Mouse (Mus musculus): Measurements from ENCODE around the gene Gmppb.
"Not testable (repeated sequence)": the region's sequence is repeated elsewhere in the genome, so short reads cannot be mapped to it uniquely, and the experiment has no call there.

Gene Gmppb

DNA sequence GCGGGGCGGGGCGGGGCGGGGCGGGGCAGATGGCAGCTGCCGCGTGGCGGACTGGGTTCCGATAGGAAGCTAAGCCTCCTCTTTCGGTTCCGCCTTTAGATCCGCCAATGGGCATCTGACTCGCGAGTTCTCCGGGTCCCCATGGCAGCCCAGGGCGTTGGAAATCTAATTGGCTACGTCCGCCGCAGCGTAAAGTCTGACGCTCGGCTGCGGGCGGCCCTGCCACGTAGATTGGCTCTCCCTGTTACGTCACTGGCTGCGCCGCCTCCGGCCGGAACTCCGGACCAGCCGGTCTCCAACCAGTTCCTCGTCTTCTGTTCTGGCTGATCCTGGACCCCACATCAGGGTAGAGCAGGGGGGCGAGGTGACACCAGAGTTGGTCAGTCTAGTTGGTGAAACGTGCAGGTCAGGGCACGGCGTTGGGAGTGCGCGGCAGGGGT, at the start of gene Gmppb:
Gene Gmppb (plus strand): TSS at position 227 of the 440 bp plus-strand sequence.
- DNase-seq (ENCODE audit: low read depth) = peak; percentile 96

DNA sequence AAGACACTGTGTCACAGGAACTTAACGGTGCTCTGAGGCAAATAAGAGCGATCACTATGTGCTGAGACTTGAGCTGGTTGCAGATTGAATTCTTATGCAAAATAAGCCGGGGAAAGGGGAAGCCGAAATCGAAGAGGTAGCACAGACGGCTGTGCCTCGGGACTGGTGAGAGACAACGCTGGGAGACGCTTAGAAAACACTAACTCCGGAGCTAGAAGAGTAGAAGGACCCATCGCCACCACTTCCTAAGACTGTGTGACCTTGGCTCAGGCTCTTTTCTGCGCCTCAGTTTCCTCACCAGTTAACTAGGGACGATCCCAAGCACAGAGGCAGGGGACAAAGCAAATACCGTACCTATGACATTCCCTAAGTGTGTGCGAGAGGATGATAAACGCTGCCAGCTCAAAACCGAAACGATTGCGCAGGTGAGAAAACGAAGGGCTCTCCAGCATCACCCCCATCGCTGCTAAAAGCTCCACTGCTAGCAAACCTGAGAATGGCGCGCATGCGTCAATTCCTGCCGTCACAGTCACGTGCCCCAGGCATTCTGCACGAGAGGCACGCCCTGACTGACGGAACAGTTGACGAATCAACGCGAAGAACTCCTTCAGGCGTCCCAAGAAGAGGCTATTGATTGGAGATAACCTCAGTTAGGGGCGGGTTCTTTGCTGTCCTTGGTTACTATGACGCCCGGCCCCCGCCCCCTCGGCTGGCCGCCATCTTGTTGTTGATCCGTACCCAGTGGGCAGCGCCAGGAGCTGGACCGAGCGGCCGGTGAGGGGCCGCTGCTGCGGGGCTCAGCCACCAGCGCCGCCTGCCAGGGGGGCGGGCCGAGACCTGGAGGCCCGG, 46.9 kb upstream of the Gmppb start, which contains the start of gene Ip6k1:
Gene Ip6k1 (plus strand): TSS at position 580 of the 849 bp plus-strand sequence.
- peak; percentile 100 for DNase-seq (ENCODE audit: low read depth)

DNA sequence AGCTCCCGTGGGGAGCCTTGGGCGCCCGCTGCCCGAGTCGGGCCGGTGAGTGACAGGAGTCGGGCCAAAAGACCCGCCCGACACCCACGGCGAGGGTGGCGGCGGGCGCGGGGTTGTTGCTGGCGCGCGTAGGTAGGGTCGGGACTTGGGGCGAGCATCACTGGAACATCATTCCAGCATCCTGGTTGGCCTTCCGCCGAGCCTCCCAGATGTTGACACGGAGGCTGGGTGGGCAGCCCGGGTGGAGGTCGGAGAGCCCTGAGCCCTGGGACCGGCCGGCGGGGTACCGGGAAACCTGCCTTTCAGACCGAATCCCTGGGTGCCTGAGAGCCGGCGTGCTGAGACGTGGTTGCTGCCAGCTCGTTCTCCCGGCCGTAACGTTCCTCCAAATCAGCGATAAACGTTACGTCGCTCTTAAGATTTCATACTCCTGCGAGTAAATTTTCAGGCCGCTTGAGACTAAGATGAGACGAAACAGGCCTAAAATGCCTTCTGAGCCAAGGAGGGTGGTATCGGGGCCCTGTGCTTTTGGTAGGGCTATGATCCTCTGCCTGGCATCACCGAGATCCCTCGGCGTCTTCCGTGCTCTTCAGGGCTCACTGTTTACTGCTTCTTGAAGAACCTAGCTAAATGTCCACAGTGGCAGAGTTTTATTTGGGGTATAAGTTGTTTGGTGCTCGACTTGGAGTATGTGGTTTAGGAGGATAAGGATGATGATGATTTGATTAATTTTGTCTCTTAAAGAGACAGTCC, 46.1 kb upstream of the Gmppb start:
- peak; percentile 28 for DNase-seq (ENCODE audit: low read depth)

DNA sequence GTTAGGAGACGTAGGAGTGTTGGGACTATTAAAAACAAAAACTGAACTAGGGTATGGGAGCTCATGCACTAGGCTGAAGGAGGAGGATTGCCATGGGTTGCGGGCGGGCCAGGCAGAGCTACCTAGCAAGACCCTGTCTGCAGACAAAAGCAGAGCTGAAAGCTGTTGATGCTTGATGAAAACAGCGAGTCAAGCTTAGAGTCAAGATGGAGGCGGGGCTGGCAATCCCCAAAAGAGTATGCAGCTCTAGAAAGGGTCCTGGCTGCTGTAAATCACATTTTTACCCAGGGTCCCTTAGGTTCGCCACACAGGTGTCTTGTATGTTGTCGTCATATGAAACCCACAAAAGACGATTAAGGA, 45.5 kb upstream of the Gmppb start:
- DNase-seq (ENCODE audit: low read depth) = no peak

DNA sequence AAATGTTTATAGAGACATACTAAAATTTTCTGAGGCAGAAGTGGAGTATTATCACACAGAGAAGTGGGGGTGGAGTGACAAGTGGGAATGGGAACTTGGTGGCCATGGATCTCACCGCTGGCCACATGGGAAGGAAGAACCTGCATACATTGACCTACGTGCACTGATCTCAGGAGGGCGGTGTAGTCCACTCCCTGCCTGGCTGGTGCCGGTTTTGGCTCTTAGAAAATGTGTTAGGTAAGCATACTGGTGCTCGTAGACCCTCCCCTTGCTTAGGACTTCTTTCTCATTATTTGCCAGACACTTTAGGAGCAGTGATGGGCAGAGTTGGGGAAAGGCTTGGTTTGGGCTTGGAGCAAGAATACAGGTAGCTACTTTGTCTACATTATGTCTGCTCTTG, 41.0 kb upstream of the Gmppb start:
- no peak for DNase-seq (ENCODE audit: low read depth)

DNA sequence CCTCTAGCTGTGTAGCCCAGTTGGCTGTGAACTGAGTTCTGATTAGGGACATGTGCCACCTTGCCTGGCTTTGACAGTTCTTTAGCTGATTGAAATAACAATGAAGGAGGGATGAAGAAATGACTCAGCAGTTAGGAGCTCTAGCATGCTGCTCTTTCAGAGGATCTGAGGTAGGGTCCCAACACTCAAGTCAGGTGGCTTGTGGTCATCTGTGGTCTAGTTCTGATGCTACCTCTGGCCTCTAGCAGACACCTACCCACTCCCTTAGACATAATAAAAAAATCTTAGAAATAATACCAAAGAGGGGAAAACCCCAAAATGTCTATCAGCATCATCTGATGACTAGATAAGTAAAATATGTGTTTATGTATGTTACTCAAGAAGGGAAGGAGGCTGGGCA, 38.7 kb upstream of the Gmppb start:
- DNase-seq (ENCODE audit: low read depth) = no peak

DNA sequence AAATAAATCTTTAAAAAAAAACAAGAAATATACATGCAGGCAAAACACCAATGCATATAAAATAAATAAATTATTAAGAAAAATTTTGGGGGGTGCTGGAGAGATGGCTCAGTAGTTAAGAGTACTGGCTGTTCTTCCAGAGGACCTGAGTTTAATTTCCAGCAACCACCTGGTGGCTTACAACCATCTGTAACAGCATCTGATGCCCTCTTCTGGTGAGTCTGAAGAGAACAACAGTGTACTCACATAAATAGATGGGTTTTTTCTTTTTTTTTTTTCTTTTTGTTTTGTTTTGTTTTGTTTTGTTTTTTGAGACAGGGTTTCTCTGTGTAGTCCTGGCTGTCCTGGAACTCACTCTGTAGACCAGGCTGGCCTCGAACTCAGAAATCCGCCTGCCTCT, 35.5 kb upstream of the Gmppb start:
- not testable (repeated sequence) for DNase-seq (ENCODE audit: low read depth)

DNA sequence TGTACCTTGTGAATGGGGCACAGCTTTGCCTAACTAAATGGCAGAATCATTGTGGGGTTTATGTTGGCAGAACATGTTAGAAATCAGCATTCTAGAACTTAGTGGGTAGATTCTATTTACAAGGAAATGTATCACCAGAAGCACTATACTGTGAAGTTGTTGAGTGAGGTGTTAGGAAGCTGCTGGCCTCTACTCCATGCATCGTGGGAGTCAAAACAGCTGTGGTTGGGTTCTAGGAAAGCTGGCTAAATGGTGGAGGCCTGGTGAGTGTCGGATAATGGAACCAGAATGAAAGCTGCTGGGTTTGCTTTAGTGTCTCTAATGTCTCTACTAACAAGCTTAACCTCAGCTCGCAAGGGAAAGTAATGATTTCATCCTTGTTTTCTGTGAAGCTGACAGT, 31.9 kb upstream of the Gmppb start:
- no peak for DNase-seq (ENCODE audit: low read depth)

DNA sequence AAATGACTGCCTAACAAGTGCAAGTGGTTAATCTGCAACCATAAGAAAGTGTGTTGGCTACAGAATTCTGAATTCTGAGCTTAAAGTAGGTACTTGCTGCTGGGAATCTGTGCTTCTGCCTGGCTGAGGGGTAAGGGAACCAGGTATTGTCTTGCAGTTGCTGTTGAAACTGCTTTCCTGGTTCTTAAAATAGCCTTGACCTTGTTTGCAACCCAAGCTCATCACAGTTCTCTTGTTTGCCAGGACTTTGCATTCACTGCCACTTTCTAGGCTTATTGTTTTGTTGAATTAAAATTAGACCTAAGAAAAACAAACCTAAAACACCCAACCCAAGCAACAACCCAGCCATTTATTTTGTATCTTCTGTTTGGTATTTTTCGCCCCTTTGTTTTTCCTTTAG, 28.3 kb upstream of the Gmppb start:
- no peak for DNase-seq (ENCODE audit: low read depth)

DNA sequence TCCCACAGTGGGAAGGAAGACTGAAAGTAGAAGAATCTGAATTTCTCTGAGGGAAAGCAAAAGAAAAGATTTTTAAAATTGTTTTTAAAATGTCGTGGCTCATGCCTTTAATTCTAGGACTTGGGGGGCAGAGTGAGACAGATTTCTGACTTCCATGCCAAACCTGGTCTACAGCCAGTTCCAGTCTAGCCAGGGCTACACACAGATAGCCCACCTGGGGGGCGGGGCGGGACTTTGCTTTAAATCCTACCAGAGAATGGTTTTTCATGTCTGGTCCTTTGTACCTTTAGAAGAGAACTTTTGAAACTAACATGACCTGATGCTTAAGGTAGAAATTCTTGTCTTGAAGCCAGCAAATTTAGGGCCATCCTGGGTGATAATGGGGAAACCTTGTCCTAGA, 25.8 kb upstream of the Gmppb start:
- DNase-seq (ENCODE audit: low read depth) = no peak

DNA sequence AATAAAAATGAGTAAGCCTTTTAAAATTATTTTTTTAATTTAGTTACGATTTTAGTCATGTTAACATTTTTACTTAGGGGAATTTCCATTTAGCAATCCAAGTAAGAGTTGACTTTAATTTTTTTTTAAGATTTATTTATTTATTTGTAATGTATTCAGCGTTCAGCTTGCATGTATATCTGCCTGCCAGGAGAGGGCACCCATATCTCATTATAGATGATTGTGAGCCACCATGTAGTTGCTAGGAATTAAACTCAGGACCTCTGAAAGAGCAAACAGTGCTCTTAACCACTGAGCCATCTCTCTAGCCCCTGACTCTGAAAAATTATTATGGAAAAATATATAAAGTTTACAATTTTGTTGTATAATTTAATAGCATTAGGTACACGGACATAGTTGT, 22.5 kb upstream of the Gmppb start:
- DNase-seq (ENCODE audit: low read depth) = no peak

DNA sequence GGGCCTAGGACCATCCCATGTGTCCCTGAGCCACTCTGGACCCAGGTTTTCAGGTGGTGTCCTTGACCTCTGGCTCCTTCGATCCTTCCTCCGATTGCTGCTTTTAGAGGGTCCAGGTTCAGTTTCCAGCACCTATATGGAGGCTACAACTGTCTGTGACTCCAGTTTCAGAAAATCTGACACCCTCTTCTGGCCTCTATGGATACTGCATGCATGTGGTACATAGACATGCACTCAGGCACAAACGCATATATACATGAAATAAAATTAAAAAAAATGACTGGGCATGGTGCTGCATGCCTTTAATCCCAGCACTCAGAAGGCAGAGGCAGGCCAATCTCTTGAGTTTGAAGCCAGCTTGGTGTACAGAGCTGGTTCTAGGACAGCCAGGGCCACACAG, 21.2 kb upstream of the Gmppb start:
- no peak for DNase-seq (ENCODE audit: low read depth)

DNA sequence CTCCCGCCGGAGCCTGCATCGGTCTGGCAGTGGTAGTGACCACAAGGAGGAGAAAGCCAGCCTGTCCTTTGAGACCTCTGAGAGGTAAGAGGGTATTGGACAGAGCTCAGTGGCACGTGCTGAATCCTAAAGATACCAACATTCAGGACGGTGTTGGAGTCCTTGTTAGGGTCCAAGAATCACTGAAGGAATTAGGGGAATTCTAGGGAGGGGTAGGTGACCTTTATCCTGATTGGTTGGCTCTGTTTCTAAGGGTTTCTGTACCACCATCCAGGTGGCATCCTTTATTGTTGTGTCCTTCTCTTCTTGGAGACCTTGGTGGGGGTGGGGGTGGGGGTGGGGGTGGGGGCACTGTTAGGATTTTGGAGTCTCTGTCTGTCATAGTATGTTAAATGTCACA, 16.9 kb upstream of the Gmppb start:
- no peak for DNase-seq (ENCODE audit: low read depth)

DNA sequence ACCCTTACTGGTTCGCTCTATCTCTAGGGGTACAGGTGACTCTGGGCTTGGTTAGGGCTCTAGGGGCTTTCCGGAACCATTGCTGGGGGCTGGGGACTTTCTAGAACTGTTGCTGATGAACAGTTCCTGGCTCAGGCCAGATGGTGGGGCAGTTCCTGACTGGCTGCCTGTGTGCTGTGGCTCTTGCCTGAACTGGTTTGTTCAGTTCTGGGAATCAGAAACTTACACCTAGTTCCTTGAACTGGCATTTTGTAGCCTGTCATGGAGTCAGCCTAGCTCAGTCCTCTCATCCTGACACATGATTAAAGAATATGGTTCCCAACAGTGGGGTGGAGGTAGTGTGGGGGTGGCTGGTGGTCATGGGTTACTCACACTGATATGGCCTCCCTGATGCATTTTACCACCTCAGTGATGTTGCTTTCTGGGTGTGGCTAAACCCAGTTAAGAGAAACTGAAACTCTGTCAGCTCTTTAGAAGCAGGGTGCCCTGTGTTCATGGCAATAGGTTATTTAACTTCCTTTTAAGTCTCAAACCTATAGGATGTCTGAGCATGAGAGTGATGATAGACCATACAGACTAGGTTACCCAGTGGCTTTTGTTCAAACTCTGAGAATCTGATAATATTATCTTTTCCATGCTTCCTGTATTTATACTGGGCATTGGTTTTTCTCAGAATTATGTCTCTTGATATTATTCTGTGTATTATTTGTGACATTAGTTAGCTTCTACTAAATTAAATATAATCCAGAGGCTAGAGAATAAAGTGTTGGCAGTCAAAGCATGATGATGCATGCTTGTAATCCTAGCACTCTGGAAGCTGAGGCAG, 13.5 kb upstream of the Gmppb start:
- peak; percentile 61 for DNase-seq (ENCODE audit: low read depth)

DNA sequence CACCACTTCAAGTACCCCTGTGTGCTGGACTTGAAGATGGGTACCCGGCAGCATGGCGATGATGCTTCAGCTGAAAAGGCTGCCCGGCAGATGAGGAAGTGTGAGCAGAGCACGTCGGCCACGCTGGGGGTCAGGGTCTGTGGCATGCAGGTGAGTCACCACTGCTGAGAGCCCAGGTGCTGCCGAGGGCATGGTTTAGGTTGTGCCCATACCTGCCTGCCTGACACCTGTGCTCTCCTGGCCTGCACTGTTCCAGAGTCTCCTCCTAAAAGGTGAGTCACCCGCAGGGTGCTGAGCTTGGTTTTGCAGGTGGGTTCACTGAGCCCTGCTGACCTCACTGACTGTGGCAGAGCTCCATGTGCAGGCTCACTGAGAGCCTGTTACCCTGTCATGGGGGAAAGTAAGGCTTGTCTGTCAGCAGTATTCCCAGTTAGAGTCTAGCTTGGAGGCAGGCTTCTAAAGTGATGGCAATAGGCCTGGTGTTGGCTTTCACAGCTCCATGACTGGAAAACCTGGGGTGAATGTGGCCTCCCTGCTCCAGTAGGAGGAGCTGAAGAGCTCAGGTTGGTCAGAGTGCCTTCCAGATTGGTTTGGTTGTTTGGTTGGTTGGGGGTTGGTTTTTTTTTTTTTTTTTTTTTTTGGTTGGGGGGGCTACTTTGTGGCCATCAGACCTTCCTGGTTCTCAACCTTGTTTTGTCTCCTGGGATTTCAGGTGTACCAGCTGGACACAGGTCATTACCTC, 4.1 kb upstream of the Gmppb start:
- DNase-seq (ENCODE audit: low read depth) = no peak

DNA sequence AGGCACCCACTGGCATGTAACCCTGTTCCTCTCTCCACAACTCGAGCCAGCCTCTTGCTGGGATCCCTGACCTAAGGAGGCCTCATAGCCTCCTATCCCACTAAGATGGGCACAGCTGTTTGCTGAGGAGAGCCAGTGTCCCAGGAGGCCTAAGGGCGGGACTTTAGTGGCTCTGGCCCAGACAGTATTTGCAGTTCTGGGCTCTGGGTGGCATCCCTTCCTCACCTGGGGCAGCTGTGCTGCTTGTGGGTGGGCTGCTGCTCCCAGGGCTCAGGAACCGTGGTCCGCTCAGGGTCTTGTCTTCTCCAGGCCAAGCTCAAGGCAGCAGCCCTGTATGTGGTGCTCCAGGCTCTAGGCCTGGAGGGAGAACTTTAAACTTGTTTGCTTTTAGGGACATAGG, 2.5 kb upstream of the Gmppb start:
- no peak for DNase-seq (ENCODE audit: low read depth)

DNA sequence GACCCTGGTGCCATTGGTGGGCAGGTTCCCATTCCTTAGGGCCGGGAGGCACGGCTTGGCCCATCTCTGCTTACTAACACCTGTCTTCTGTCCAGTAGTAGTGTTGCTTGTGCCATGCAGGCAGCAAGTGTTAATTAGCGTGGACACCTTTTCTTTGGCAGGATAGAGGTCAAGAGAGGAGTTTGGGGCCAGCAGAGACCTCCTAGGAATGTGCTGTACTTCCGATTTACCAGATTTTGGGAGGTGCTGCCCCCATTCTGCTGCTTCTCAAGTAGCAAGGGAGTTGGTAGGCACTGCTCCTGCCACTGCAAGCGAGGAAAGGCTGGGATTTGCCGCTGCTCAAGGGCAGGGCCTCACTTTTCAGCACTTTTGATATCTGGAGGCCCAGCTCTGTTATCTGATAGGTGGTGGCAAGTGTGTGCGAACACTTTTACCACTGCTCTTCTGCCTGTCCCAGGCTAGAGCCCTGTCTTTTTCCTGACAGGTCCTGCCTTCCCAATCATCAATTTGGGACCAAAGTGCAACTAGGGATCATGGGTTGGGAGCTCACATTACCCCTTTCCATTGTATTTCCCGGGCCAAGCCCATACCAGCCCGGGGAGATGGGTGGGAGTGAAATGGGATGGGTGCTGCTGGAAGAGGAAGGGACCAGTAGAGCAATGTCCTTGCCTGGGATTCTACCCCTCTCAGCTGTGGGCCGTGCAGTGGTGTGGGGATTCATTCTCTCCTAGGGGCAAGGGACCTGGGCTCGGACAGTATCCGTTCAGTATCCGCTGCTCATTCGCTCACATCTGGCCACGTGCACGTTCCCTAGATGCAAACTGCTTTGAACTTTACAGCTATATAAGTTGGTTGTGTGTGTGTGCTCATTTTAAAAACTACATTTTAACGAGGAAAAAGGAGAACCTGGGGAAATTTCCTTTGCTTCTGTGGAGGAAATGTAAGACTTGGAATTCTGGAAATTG, 1.2 kb upstream of the Gmppb start:
- DNase-seq (ENCODE audit: low read depth) = peak; percentile 57

DNA sequence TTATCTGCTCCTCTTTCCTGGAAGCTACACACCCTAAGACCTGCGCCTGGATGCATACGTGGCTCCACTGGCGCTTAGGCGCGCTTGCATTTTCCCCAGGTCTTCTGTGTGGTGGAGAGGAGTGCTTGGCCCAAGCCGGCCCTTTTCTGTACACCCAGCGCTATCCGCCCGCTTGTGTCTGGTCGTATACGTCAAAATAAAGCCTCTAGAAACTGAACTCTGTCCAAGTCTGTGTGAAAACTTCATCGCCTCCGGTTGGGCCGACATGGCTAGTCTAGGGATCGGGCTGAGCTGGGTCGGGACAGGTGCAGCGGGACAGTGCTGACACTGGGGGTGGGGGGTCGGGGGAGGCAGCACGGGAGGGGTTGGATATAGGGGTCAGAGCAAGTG, 481 bp upstream of the Gmppb start:
- DNase-seq (ENCODE audit: low read depth) = no peak

DNA sequence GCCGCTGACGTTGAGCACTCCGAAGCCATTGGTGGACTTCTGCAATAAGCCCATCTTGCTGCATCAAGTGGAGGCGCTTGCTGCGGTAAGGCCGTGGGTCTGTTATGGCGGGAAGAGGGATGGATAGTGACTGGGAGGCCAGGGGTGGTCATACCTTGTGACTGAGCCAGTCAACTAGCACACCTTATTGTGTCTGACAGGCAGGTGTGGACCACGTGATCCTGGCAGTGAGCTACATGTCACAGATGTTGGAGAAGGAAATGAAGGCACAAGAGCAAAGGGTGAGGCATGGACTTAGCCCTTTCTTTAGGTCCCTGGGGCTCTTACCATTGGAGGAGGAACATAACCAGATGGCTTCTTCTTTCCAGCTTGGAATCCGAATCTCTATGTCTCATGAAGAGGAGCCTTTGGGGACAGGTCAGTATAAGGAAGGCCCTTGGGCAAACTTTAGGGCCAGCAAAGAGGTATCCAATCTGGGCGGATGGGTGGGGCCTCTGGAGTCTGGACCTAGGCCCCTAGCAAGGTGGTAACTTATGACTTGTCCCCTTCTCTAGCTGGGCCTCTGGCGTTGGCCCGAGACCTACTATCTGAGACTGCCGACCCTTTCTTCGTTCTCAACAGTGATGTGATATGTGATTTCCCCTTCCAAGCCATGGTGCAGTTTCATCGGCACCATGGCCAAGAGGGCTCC, 664 bp downstream of the Gmppb start:
- DNase-seq (ENCODE audit: low read depth) = no peak

Data from c-Kit-positive CD71-positive TER-119-negative erythroid progenitor cells, embryonic 14.5 days (primary cell).